Mouse (Mus musculus): ENCODE results near the gene Hoxa11. TPM values are rescaled to one million over a fixed set of nuclear protein-coding genes. Genes with fewer than 3 reads are reported as not detected.

Hoxa11 gene
- polyA plus RNA-seq, 1 experiment = not detected

GRCm38 (mm10) chr6:52215070-52215469 lies 30.5 kb downstream of the Hoxa11 start:
- Histone ChIP-seq H3K36me3 (ENCODE audit: control insufficient read depth, insufficient read depth, low read length) (no peaks in the 10 kb centered on the region), H3K27me3 (ENCODE audit: control insufficient read depth, insufficient read depth, low read length) (peaks cover 45% of the 10 kb centered on the region), H3K4me1 (ENCODE audit: control insufficient read depth, insufficient read depth, insufficient read length) (peaks cover 15% of the 10 kb centered on the region), H3K4me3 (ENCODE audit: extremely low read depth, insufficient read depth, insufficient read length) (no peak overlapping the region), H3K27ac (ENCODE audit: insufficient read depth, low read length) (no peak overlapping the region)
- 88% methylated on average over 3 of the region's 3 CpGs for WGBS
- TF ChIP-seq POLR2A (IDR thresholded peaks at IDR 0.05; ENCODE audit: low read depth, low read length) (no peak), CTCF (IDR thresholded peaks at IDR 0.05; ENCODE audit: extremely low read depth, insufficient read depth, insufficient read length, insufficient replicate concordance) (no peak)
- no peak for DNase-seq (ENCODE audit: low read depth in 1 of 2, low spot score in 2 of 2)

GRCm38 (mm10) chr6:52214271-52214670 lies 31.3 kb downstream of the Hoxa11 start:
- whole genome bisulfite sequencing = 58% methylated on average over 5 of the region's 5 CpGs
- Histone ChIP-seq H3K27me3 (ENCODE audit: control insufficient read depth, insufficient read depth, low read length) (peaks cover 46% of the 10 kb centered on the region), H3K4me1 (ENCODE audit: control insufficient read depth, insufficient read depth, insufficient read length) (peaks cover 15% of the 10 kb centered on the region)

GRCm38 (mm10) chr6:52213119-52213986 lies 32.3 kb downstream of the Hoxa11 start, which contains the start of the genes Hoxa3 and Gm28308:
Hoxa3 (minus strand) TSS chr6:52213336.
Gm28308 (minus strand) TSS chr6:52213339.
- Histone ChIP-seq H3K27ac (ENCODE audit: insufficient read depth, low read length) (no peak within 1 kb of the TSS), H3K4me3 (ENCODE audit: extremely low read depth, insufficient read depth, insufficient read length) (peak within 1 kb of the TSS; percentile 54), H3K36me3 (ENCODE audit: control insufficient read depth, insufficient read depth, low read length) (no peaks in the 10 kb centered on the region), H3K27me3 (ENCODE audit: control insufficient read depth, insufficient read depth, low read length) (peaks cover 40% of the 10 kb centered on the region), H3K4me1 (ENCODE audit: control insufficient read depth, insufficient read depth, insufficient read length) (peaks cover 15% of the 10 kb centered on the region)
- 4% methylated on average over 38 of the region's 38 CpGs for WGBS
- TF ChIP-seq CTCF (IDR thresholded peaks at IDR 0.05; ENCODE audit: extremely low read depth, insufficient read depth, insufficient read length, insufficient replicate concordance) (no peak), POLR2A (IDR thresholded peaks at IDR 0.05; ENCODE audit: low read depth, low read length) (no peak)
- no peak for DNase-seq (ENCODE audit: low read depth in 1 of 2, low spot score in 2 of 2)

More at GRCm38 (mm10) chr6:52214271-52214670, 31.3 kb downstream of the Hoxa11 start:
- TF ChIP-seq POLR2A (IDR thresholded peaks at IDR 0.05; ENCODE audit: low read depth, low read length) (no peak), CTCF (IDR thresholded peaks at IDR 0.05; ENCODE audit: extremely low read depth, insufficient read depth, insufficient read length, insufficient replicate concordance) (no peak)
- Histone ChIP-seq H3K36me3 (ENCODE audit: control insufficient read depth, insufficient read depth, low read length) (no peaks in the 10 kb centered on the region), H3K4me3 (ENCODE audit: extremely low read depth, insufficient read depth, insufficient read length) (no peak overlapping the region), H3K27ac (ENCODE audit: insufficient read depth, low read length) (no peak overlapping the region)
- DNase-seq (ENCODE audit: low read depth in 1 of 2, low spot score in 2 of 2) = no peak

GRCm38 (mm10) chr6:52212556-52213118 lies 33.0 kb downstream of the Hoxa11 start:
- peak overlapping the region; percentile 54 for H3K4me3 ChIP-seq (ENCODE audit: extremely low read depth, insufficient read depth, insufficient read length)
- no peak overlapping the region for H3K27ac ChIP-seq (ENCODE audit: insufficient read depth, low read length)
- no peaks in the 10 kb centered on the region for H3K36me3 ChIP-seq (ENCODE audit: control insufficient read depth, insufficient read depth, low read length)
- DNase-seq (ENCODE audit: low read depth in 1 of 2, low spot score in 2 of 2) = no peak
- H3K27me3 ChIP-seq (ENCODE audit: control insufficient read depth, insufficient read depth, low read length) = peaks cover 33% of the 10 kb centered on the region
- H3K4me1 ChIP-seq (ENCODE audit: control insufficient read depth, insufficient read depth, insufficient read length) = peaks cover 12% of the 10 kb centered on the region
- WGBS = 1% methylated on average over 22 of the region's 22 CpGs
- TF ChIP-seq CTCF (IDR thresholded peaks at IDR 0.05; ENCODE audit: extremely low read depth, insufficient read depth, insufficient read length, insufficient replicate concordance) (no peak), POLR2A (IDR thresholded peaks at IDR 0.05; ENCODE audit: low read depth, low read length) (no peak)

- no peak for DNase-seq (ENCODE audit: low read depth in 1 of 2, low spot score in 2 of 2)
- Histone ChIP-seq H3K4me3 (ENCODE audit: extremely low read depth, insufficient read depth, insufficient read length) (peak overlapping the region; percentile 40; the same call in 1 of the 2 replicates), H3K4me1 (ENCODE audit: control insufficient read depth, insufficient read depth, insufficient read length) (peaks cover 7% of the 10 kb centered on the region), H3K27me3 (ENCODE audit: control insufficient read depth, insufficient read depth, low read length) (peaks cover 26% of the 10 kb centered on the region), H3K36me3 (ENCODE audit: control insufficient read depth, insufficient read depth, low read length) (no peaks in the 10 kb centered on the region), H3K27ac (ENCODE audit: insufficient read depth, low read length) (no peak overlapping the region)
- 2% methylated on average over 13 of the region's 13 CpGs for WGBS
- TF ChIP-seq POLR2A (IDR thresholded peaks at IDR 0.05; ENCODE audit: low read depth, low read length) = no peak
- no peak for TF ChIP-seq CTCF (IDR thresholded peaks at IDR 0.05; ENCODE audit: extremely low read depth, insufficient read depth, insufficient read length, insufficient replicate concordance)
Measured at GRCm38 (mm10) chr6:52211961-52212360, 33.6 kb downstream of the Hoxa11 start.

- TF ChIP-seq POLR2A (IDR thresholded peaks at IDR 0.05; ENCODE audit: low read depth, low read length) (no peak), CTCF (IDR thresholded peaks at IDR 0.05; ENCODE audit: extremely low read depth, insufficient read depth, insufficient read length, insufficient replicate concordance) (peak; percentile 76)
- H3K36me3 ChIP-seq (ENCODE audit: control insufficient read depth, insufficient read depth, low read length) = no peaks in the 10 kb centered on the region
- WGBS = 3% methylated on average over 37 of the region's 37 CpGs
- peak in 1 of 2 experiments; percentile 64 for DNase-seq (ENCODE audit: low read depth in 1 of 2, low spot score in 2 of 2)
- H3K27ac ChIP-seq (ENCODE audit: insufficient read depth, low read length) = no peak overlapping the region
- H3K4me1 ChIP-seq (ENCODE audit: control insufficient read depth, insufficient read depth, insufficient read length) = peaks cover 3% of the 10 kb centered on the region
- H3K4me3 ChIP-seq (ENCODE audit: extremely low read depth, insufficient read depth, insufficient read length) = peak overlapping the region; percentile 40; the same call in 1 of the 2 replicates
- peaks cover 24% of the 10 kb centered on the region for H3K27me3 ChIP-seq (ENCODE audit: control insufficient read depth, insufficient read depth, low read length)
Measured at GRCm38 (mm10) chr6:52211170-52211935, 34.3 kb downstream of the Hoxa11 start.
